Mouse (Mus musculus): ENCODE results near the gene Oxsm. TPM values are rescaled to one million over a fixed set of nuclear protein-coding genes. Genes with fewer than 3 reads are reported as not detected.

Gene Oxsm
- polyA plus RNA-seq, 1 experiment from 2014 or later = 3.3 TPM

GRCm38 (mm10) chr14:16219015-16219414 lies 30.6 kb downstream of the Oxsm start:
- Histone ChIP-seq H3K4me3 (ENCODE audit: low read length) (no peak overlapping the region), H3K27ac (ENCODE audit: low read length) (no peak overlapping the region)
- WGBS = 57% methylated on average over 2 of the region's 2 CpGs

GRCm38 (mm10) chr14:16207722-16208121 lies 41.9 kb downstream of the Oxsm start:
- Histone ChIP-seq H3K27me3 (ENCODE audit: control insufficient read depth, insufficient read depth, low read depth, low read length) (no peaks in the 10 kb centered on the region), H3K4me1 (replicated peaks; ENCODE audit: control insufficient read depth, insufficient read depth, low read length) (no peaks in the 10 kb centered on the region), H3K4me3 (ENCODE audit: low read length) (no peak overlapping the region), H3K4me2 (ENCODE audit: low read depth, low read length) (no peak overlapping the region), H3K36me3 (ENCODE audit: control insufficient read depth, insufficient read depth, low read length) (no peaks in the 10 kb centered on the region), H3K9ac (ENCODE audit: low read length) (no peak overlapping the region), H3K27ac (ENCODE audit: low read length) (no peak overlapping the region), H3K9me3 (ENCODE audit: control insufficient read depth, low read length) (no peaks in the 10 kb centered on the region)
- no peak for ATAC-seq (ENCODE audit: low read depth)

More at GRCm38 (mm10) chr14:16219015-16219414, 30.6 kb downstream of the Oxsm start:
- Histone ChIP-seq H3K27me3 (ENCODE audit: control insufficient read depth, insufficient read depth, low read depth, low read length) (no peaks in the 10 kb centered on the region), H3K36me3 (ENCODE audit: control insufficient read depth, insufficient read depth, low read length) (no peaks in the 10 kb centered on the region), H3K4me1 (replicated peaks; ENCODE audit: control insufficient read depth, insufficient read depth, low read length) (no peaks in the 10 kb centered on the region), H3K9me3 (ENCODE audit: control insufficient read depth, low read length) (no peaks in the 10 kb centered on the region), H3K9ac (ENCODE audit: low read length) (no peak overlapping the region), H3K4me2 (ENCODE audit: low read depth, low read length) (no peak overlapping the region)
- no peak for ATAC-seq (ENCODE audit: low read depth)

- 0 out of 2 replicates have a peak, but pooled peaks cover 3% of the 10 kb centered on the region for H3K4me1 ChIP-seq (replicated peaks; ENCODE audit: control insufficient read depth, insufficient read depth, low read length)
- no peak overlapping the region for H3K4me3 ChIP-seq (ENCODE audit: low read length)
- H3K9ac ChIP-seq (ENCODE audit: low read length) = no peak overlapping the region
- 23% methylated on average over 3 of the region's 3 CpGs for WGBS
- no peak for ATAC-seq (ENCODE audit: low read depth)
- no peak overlapping the region for H3K4me2 ChIP-seq (ENCODE audit: low read depth, low read length)
- H3K27me3 ChIP-seq (ENCODE audit: control insufficient read depth, insufficient read depth, low read depth, low read length) = no peaks in the 10 kb centered on the region
- no peaks in the 10 kb centered on the region for H3K36me3 ChIP-seq (ENCODE audit: control insufficient read depth, insufficient read depth, low read length)
- H3K27ac ChIP-seq (ENCODE audit: low read length) = no peak overlapping the region
- H3K9me3 ChIP-seq (ENCODE audit: control insufficient read depth, low read length) = no peaks in the 10 kb centered on the region
Observed at GRCm38 (mm10) chr14:16201673-16202072, 47.9 kb downstream of the Oxsm start.

GRCm38 (mm10) chr14:16200969-16201638 lies 48.5 kb downstream of the Oxsm start:
- Histone ChIP-seq H3K9me3 (ENCODE audit: control insufficient read depth, low read length) (no peaks in the 10 kb centered on the region), H3K27me3 (ENCODE audit: control insufficient read depth, insufficient read depth, low read depth, low read length) (no peaks in the 10 kb centered on the region), H3K36me3 (ENCODE audit: control insufficient read depth, insufficient read depth, low read length) (no peaks in the 10 kb centered on the region), H3K4me1 (replicated peaks; ENCODE audit: control insufficient read depth, insufficient read depth, low read length) (0 out of 2 replicates have a peak, but pooled peaks cover 3% of the 10 kb centered on the region), H3K4me3 (ENCODE audit: low read length) (no peak overlapping the region), H3K27ac (ENCODE audit: low read length) (no peak overlapping the region), H3K4me2 (ENCODE audit: low read depth, low read length) (no peak overlapping the region), H3K9ac (ENCODE audit: low read length) (no peak overlapping the region)
- WGBS = 35% methylated on average over 8 of the region's 8 CpGs
- no peak for ATAC-seq (ENCODE audit: low read depth)

- WGBS = 54% methylated on average over 6 of the region's 6 CpGs
- H3K4me2 ChIP-seq (ENCODE audit: low read depth, low read length) = no peak overlapping the region
- H3K4me1 ChIP-seq (replicated peaks; ENCODE audit: control insufficient read depth, insufficient read depth, low read length) = 0 out of 2 replicates have a peak, but pooled peaks cover 3% of the 10 kb centered on the region
- no peaks in the 10 kb centered on the region for H3K27me3 ChIP-seq (ENCODE audit: control insufficient read depth, insufficient read depth, low read depth, low read length)
- no peak overlapping the region for H3K4me3 ChIP-seq (ENCODE audit: low read length)
- H3K27ac ChIP-seq (ENCODE audit: low read length) = no peak overlapping the region
- ATAC-seq (ENCODE audit: low read depth) = no peak
- no peaks in the 10 kb centered on the region for H3K36me3 ChIP-seq (ENCODE audit: control insufficient read depth, insufficient read depth, low read length)
- H3K9ac ChIP-seq (ENCODE audit: low read length) = no peak overlapping the region
- H3K9me3 ChIP-seq (ENCODE audit: control insufficient read depth, low read length) = no peaks in the 10 kb centered on the region
Observed at GRCm38 (mm10) chr14:16200220-16200912, 49.2 kb downstream of the Oxsm start.

GRCm38 (mm10) chr14:16196518-16196917 lies 53.1 kb downstream of the Oxsm start:
- no peak overlapping the region for H3K9ac ChIP-seq (ENCODE audit: low read length)
- H3K4me2 ChIP-seq (ENCODE audit: low read depth, low read length) = no peak overlapping the region
- 43% methylated on average over 4 of the region's 4 CpGs for WGBS
- no peak overlapping the region for H3K27ac ChIP-seq (ENCODE audit: low read length)
- H3K27me3 ChIP-seq (ENCODE audit: control insufficient read depth, insufficient read depth, low read depth, low read length) = no peaks in the 10 kb centered on the region
- H3K4me3 ChIP-seq (ENCODE audit: low read length) = no peak overlapping the region
- H3K9me3 ChIP-seq (ENCODE audit: control insufficient read depth, low read length) = no peaks in the 10 kb centered on the region
- no peaks in the 10 kb centered on the region for H3K36me3 ChIP-seq (ENCODE audit: control insufficient read depth, insufficient read depth, low read length)
- ATAC-seq (ENCODE audit: low read depth) = no peak
- H3K4me1 ChIP-seq (replicated peaks; ENCODE audit: control insufficient read depth, insufficient read depth, low read length) = 0 out of 2 replicates have a peak, but pooled peaks cover 3% of the 10 kb centered on the region

GRCm38 (mm10) chr14:16195486-16195885 lies 54.1 kb downstream of the Oxsm start:
- Histone ChIP-seq H3K36me3 (ENCODE audit: control insufficient read depth, insufficient read depth, low read length) (no peaks in the 10 kb centered on the region), H3K9ac (ENCODE audit: low read length) (no peak overlapping the region), H3K4me1 (replicated peaks; ENCODE audit: control insufficient read depth, insufficient read depth, low read length) (no peaks in the 10 kb centered on the region), H3K27me3 (ENCODE audit: control insufficient read depth, insufficient read depth, low read depth, low read length) (no peaks in the 10 kb centered on the region), H3K4me2 (ENCODE audit: low read depth, low read length) (no peak overlapping the region), H3K27ac (ENCODE audit: low read length) (no peak overlapping the region), H3K4me3 (ENCODE audit: low read length) (no peak overlapping the region), H3K9me3 (ENCODE audit: control insufficient read depth, low read length) (no peaks in the 10 kb centered on the region)
- 38% methylated on average over 1 of the region's 1 CpGs for WGBS
- ATAC-seq (ENCODE audit: low read depth) = no peak

GRCm38 (mm10) chr14:16194125-16194524 lies 55.5 kb downstream of the Oxsm start:
- ATAC-seq (ENCODE audit: low read depth) = no peak
- H3K4me2 ChIP-seq (ENCODE audit: low read depth, low read length) = no peak overlapping the region
- no peaks in the 10 kb centered on the region for H3K36me3 ChIP-seq (ENCODE audit: control insufficient read depth, insufficient read depth, low read length)
- H3K27me3 ChIP-seq (ENCODE audit: control insufficient read depth, insufficient read depth, low read depth, low read length) = no peaks in the 10 kb centered on the region
- H3K27ac ChIP-seq (ENCODE audit: low read length) = no peak overlapping the region
- no peaks in the 10 kb centered on the region for H3K9me3 ChIP-seq (ENCODE audit: control insufficient read depth, low read length)
- H3K4me1 ChIP-seq (replicated peaks; ENCODE audit: control insufficient read depth, insufficient read depth, low read length) = no peaks in the 10 kb centered on the region
- no peak overlapping the region for H3K9ac ChIP-seq (ENCODE audit: low read length)
- no peak overlapping the region for H3K4me3 ChIP-seq (ENCODE audit: low read length)
- WGBS = 85% methylated on average over 1 of the region's 1 CpGs

- no peak for ATAC-seq (ENCODE audit: low read depth)
Observed at GRCm38 (mm10) chr14:16189142-16189541, 60.5 kb downstream of the Oxsm start.

More at GRCm38 (mm10) chr14:16189142-16189541, 60.5 kb downstream of the Oxsm start:
- Histone ChIP-seq H3K36me3 (ENCODE audit: control insufficient read depth, insufficient read depth, low read length) (no peaks in the 10 kb centered on the region), H3K27ac (ENCODE audit: low read length) (no peak overlapping the region), H3K4me1 (replicated peaks; ENCODE audit: control insufficient read depth, insufficient read depth, low read length) (no peaks in the 10 kb centered on the region), H3K4me3 (ENCODE audit: low read length) (no peak overlapping the region), H3K9ac (ENCODE audit: low read length) (no peak overlapping the region), H3K9me3 (ENCODE audit: control insufficient read depth, low read length) (no peaks in the 10 kb centered on the region), H3K27me3 (ENCODE audit: control insufficient read depth, insufficient read depth, low read depth, low read length) (no peaks in the 10 kb centered on the region), H3K4me2 (ENCODE audit: low read depth, low read length) (no peak overlapping the region)
- 57% methylated on average over 1 of the region's 1 CpGs for WGBS

Measured in lung, embryonic 16.5 days (tissue).